Mouse (Mus musculus) midbrain, embryonic 12.5 days (tissue): ENCODE results near the gene Mier2. TPM values are rescaled to one million over a fixed set of nuclear protein-coding genes. Genes with fewer than 3 reads are reported as not detected.

Experiments used
- ATAC-seq: fragments of 200-750 bp; cut with Nextera tagmentation; 2 replicates; pipeline ENCODE4 v1.8.0; 2017; ENCODE audit warnings: low read depth, moderate TSS enrichment, moderate library complexity; ENCODE audit not compliant: low FRiP score
- H3K27ac ChIP-seq: fragments of 300-500 bp; sonication (generic); replicated peaks from 2 replicates; pipeline ENCODE4 v1.5.1; 2016; ENCODE audit warnings: mild to moderate bottlenecking
- H3K27me3 ChIP-seq: fragments of 300-500 bp; sonication (generic); 2 replicates; pipeline ENCODE4 v1.6.1; 2016; ENCODE audit warnings: mild to moderate bottlenecking
- H3K36me3 ChIP-seq: fragments of 300-500 bp; sonication (generic); 2 replicates; pipeline ENCODE4 v1.6.1; 2016
- H3K4me1 ChIP-seq: fragments of 300-500 bp; sonication (generic); 2 replicates; pipeline ENCODE4 v1.6.1; 2016
- H3K4me2 ChIP-seq: fragments of 300-500 bp; sonication (generic); replicated peaks from 2 replicates; pipeline ENCODE4 v1.6.1; 2016; ENCODE audit warnings: mild to moderate bottlenecking, moderate library complexity
- H3K4me3 ChIP-seq: fragments of 300-500 bp; sonication (generic); 2 replicates; pipeline ENCODE4 v1.5.1; 2016; ENCODE audit warnings: mild to moderate bottlenecking
- H3K9ac ChIP-seq: fragments of 300-500 bp; sonication (generic); replicated peaks from 2 replicates; pipeline ENCODE4 v1.6.1; 2016; ENCODE audit warnings: mild to moderate bottlenecking, moderate library complexity
- H3K9me3 ChIP-seq: fragments of 300-500 bp; sonication (generic); 2 replicates; pipeline ENCODE4 v1.6.1; 2016; ENCODE audit warnings: mild to moderate bottlenecking
- WGBS: fragments of 180-500 bp; shearing (Covaris S2); methylation state at CpG from one replicate; pipeline ENCODE4 v1.1.7; 2016; 5-methylcytosine and 5-hydroxymethylcytosine counted together
- polyA plus RNA-seq: library from polyadenylated mRNA; unstranded; fragments of >200 nt; fragmentation: Nextera tagmentation; extraction: Ambion mirVana; gene quantifications from 2 replicates; pipeline ENCODE4 v1.2.1, GENCODE M21; 2016

The Mier2 gene
- 59.8 and 62.5 TPM in 2 replicates for polyA plus RNA-seq

DNA sequence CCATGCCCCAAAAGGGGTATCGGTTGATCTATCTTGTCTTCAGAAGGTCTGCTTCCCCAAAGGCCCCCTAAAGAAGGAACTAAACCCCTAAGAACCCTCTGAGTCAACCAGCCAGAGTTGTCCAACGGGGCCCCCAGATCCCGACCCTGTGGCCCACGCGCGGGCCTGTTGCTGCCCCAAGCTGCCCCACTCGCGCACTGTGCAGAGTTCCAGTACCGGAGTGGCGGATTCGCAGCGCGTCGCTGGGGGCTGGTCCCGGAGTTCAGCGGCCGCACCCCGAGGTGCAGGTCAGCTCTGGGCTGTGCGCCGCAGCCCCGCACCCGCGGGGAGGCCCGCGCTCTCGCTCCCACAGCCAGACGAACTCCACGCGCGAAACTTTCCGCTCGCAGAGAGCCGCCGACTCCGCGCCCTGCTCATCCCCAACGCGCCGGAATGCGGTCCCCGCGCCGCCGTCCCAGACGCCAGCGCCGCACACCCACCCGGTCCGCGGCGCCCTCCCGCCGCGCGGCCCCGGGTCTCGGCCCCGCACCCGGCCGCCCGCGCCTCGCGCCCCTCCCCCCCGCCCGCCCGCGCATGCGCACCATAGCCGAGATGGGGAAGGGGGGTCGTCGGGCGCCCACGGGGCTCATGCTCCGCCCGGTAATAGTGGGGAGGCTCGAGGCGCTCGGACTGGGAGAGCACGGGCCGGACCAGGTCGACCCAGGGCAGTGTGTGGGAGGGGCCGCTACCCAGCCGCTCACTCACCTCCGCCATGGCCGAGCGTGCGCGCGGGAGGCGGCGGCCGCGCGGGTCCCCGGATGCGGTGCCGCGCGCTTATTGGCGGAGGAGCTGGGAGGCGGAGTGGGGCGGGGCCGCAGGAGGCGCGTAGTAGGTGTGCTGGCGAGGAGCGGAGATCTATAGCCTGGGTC, at the start of gene Mier2:
Gene Mier2 (minus strand): TSS at position 870 of the 908 bp plus-strand sequence.
- peaks cover 12% of the 10 kb centered on the region for H3K27me3 ChIP-seq
- peak within 1 kb of the TSS; percentile 92 for H3K9ac ChIP-seq
- ATAC-seq = peak; percentile 91
- H3K27ac ChIP-seq = peak within 1 kb of the TSS; percentile 63
- no peaks in the 10 kb centered on the region for H3K9me3 ChIP-seq
- H3K4me3 ChIP-seq = peak within 1 kb of the TSS; percentile 82
- H3K36me3 ChIP-seq = peaks cover 11% of the 10 kb centered on the region
- WGBS = under 1% methylated on average over 104 of the region's 108 CpGs
- H3K4me1 ChIP-seq = peaks cover 31% of the 10 kb centered on the region
- peak within 1 kb of the TSS; percentile 85 for H3K4me2 ChIP-seq

DNA sequence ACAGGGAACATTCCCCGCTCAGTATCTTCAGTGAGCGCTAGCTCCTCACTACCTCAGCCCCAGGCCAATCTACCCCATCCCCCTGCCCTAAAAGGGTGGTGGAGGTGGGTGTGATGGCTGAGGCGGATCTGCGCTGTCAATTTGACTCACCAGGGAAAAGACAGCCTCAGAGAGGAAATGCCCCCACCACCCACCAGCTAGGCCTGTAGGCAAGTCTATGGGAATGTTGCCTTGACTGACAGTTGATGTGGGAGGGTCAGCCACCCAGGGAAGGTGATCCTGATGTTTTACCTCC, 42.9 kb upstream of the Mier2 start:
- Histone ChIP-seq H3K4me3 (no peak overlapping the region), H3K9ac (no peak overlapping the region), H3K9me3 (no peaks in the 10 kb centered on the region), H3K4me1 (no peaks in the 10 kb centered on the region), H3K27ac (no peak overlapping the region), H3K4me2 (no peak overlapping the region), H3K36me3 (no peaks in the 10 kb centered on the region), H3K27me3 (peaks cover 38% of the 10 kb centered on the region)
- ATAC-seq = no peak
- WGBS = 85% methylated on average over 4 of the region's 4 CpGs

DNA sequence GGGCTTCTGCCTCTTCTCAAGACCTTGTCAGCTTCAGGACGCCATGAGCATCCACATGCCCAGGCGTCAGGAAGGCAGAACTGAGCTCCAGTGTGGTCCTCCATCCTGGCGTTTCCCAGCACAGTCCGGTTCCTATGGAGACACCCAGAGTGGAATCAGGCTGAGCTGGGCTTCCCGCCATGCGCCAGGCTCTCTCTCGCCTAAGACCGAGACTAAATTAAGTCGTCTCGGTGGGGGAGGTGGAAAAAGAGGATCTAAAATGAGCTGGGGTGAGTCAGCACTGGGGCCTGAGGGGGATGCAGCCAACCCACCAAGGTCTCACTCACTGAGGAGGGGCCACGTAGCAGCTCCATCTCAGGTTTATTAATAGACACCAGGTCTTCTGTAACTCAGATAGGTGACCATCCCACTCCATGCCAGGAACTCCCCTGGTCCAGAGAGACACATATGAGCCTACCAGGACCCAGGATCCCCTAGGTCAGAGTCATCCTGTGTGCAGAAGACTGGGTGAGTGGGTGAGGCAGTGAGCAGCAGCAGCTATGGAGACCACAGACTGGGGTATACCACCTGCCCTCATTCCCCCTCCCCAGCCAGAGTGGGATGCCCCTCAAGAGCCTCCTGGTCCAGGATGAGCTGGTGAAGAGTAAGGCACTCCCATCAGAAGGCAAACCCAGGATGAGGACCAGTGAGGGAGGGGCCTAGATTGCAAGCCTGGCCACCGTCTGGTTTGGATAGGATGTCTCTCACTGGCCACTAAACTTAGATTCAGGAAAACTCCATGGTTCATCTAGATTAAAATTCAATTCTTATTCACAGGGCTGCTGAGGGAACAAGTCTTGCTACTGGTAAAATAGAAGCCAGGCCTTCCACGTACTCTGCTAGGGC, 42.3 kb upstream of the Mier2 start:
- no peak overlapping the region for H3K4me2 ChIP-seq
- no peak overlapping the region for H3K9ac ChIP-seq
- H3K36me3 ChIP-seq = no peaks in the 10 kb centered on the region
- no peaks in the 10 kb centered on the region for H3K4me1 ChIP-seq
- no peak overlapping the region for H3K4me3 ChIP-seq
- ATAC-seq = no peak; the same call in 1 of the 2 replicates
- 29% methylated on average over 13 of the region's 13 CpGs for WGBS
- H3K27ac ChIP-seq = no peak overlapping the region
- no peaks in the 10 kb centered on the region for H3K9me3 ChIP-seq
- H3K27me3 ChIP-seq = peaks cover 38% of the 10 kb centered on the region

- Histone ChIP-seq H3K4me2 (no peak overlapping the region), H3K27me3 (peaks cover 38% of the 10 kb centered on the region), H3K9ac (no peak overlapping the region), H3K4me1 (no peaks in the 10 kb centered on the region), H3K9me3 (no peaks in the 10 kb centered on the region), H3K27ac (no peak overlapping the region), H3K36me3 (no peaks in the 10 kb centered on the region), H3K4me3 (no peak overlapping the region)
- 61% methylated on average over 8 of the region's 8 CpGs for WGBS
- ATAC-seq = 0 out of 2 replicates have a peak, but pooled peaks have one; percentile 19
Measured at GRCm38 (mm10) chr10:79595590-79595929, 40.6 kb upstream of the Mier2 start.

DNA sequence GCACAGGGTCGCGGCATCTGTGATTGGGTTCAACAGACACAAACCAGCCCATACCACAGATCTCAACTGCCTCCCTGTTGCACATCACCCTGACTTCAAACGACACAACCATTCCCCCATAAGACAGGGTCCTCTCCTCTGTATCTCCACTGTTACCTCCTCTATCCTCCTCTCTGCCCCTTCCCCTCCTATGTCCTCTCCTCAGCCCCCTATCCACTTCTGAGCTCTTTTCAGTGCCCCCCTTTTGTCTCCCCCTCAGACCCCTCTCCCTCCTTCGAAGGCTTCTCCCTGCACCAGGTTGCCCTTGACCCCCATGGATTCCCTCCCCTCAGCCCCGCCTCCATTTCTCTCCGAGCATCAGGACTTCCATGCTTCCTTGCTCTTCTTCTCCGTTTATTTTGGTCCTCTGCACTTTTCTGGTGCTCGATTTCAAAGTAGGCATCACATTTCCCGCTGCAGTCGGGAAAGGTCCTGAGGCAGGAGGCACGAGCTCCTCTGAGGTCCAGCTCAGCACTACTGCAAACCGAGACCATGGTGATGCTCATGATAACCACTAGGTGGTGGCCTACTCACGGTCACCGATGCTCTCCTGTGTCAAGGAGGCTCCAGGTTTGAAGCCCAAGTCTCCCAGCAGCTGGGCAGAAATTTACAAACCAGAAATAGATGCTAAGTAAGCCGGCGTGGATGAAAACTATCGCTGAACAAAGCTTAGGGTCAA, 40.0 kb upstream of the Mier2 start:
- Histone ChIP-seq H3K36me3 (no peaks in the 10 kb centered on the region), H3K27me3 (peaks cover 38% of the 10 kb centered on the region), H3K9ac (no peak overlapping the region), H3K4me2 (no peak overlapping the region), H3K4me3 (no peak overlapping the region), H3K4me1 (no peaks in the 10 kb centered on the region), H3K9me3 (no peaks in the 10 kb centered on the region), H3K27ac (no peak overlapping the region)
- peak; percentile 82 for ATAC-seq
- 19% methylated on average over 17 of the region's 17 CpGs for WGBS

DNA sequence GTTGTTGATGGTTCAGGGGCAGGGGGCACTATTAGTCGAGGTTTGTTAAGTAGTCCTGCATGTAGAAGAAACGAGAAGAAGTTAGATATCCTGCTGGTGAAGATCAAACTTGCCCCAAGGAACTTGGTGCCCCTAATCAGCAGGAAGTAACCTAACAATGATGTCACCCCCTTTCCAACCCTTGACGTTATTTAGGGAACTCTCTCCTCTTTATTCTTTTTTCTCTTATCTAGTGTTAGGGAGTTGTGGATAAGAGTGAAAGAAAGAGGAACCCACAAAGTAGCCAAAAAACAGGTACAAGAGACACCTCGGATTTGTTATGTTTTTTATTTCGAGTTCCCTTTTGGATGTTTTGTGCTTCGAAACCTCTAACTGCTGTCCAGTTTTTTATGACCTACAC, 39.1 kb upstream of the Mier2 start:
- Histone ChIP-seq H3K9ac (no peak overlapping the region), H3K36me3 (no peaks in the 10 kb centered on the region), H3K4me1 (no peaks in the 10 kb centered on the region), H3K4me3 (no peak overlapping the region), H3K27me3 (peaks cover 38% of the 10 kb centered on the region), H3K4me2 (no peak overlapping the region), H3K27ac (no peak overlapping the region), H3K9me3 (no peaks in the 10 kb centered on the region)
- no peak for ATAC-seq
- 64% methylated on average over 6 of the region's 6 CpGs for WGBS

GRCm38 (mm10) chr10:79590702-79591101, 35.7 kb upstream of the Mier2 start:
- WGBS = 95% methylated on average over 1 of the region's 1 CpGs
- Histone ChIP-seq H3K9me3 (no peaks in the 10 kb centered on the region), H3K27ac (no peak overlapping the region), H3K4me2 (no peak overlapping the region), H3K27me3 (peaks cover 21% of the 10 kb centered on the region), H3K36me3 (no peaks in the 10 kb centered on the region), H3K4me1 (no peaks in the 10 kb centered on the region), H3K9ac (no peak overlapping the region), H3K4me3 (no peak overlapping the region)
- ATAC-seq = no peak

DNA sequence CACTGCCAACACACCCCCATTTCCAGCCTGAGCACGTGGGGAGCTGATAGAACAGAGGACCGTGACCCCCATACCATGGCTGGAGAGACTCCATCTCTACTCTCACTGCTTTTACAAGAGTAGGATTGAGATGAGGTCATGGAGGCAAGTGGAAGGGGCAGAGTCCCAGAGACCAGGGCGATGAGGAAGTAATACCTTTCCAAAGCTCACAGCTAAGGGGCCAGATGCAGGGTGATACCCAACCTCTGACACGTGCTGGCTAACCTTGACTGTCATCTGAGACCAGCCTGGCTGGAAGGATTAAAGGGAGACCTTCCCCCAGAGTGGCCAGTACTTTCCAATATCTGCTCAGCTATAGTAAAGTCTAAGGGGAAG, 32.7 kb upstream of the Mier2 start:
- H3K27ac ChIP-seq = no peak overlapping the region
- no peak overlapping the region for H3K4me2 ChIP-seq
- H3K36me3 ChIP-seq = no peaks in the 10 kb centered on the region
- ATAC-seq = no peak
- whole genome bisulfite sequencing = 75% methylated on average over 4 of the region's 4 CpGs
- no peak overlapping the region for H3K4me3 ChIP-seq
- H3K9ac ChIP-seq = no peak overlapping the region
- no peaks in the 10 kb centered on the region for H3K4me1 ChIP-seq
- no peaks in the 10 kb centered on the region for H3K27me3 ChIP-seq
- no peaks in the 10 kb centered on the region for H3K9me3 ChIP-seq

GRCm38 (mm10) chr10:79587061-79587751, 32.2 kb upstream of the Mier2 start, which contains the start of gene Theg:
Gene Theg, minus strand, starts transcription at chr10:79587331.
- 81% methylated on average over 5 of the region's 5 CpGs for WGBS
- no peak within 1 kb of the TSS for H3K4me3 ChIP-seq
- no peaks in the 10 kb centered on the region for H3K36me3 ChIP-seq
- H3K9me3 ChIP-seq = no peaks in the 10 kb centered on the region
- H3K27ac ChIP-seq = no peak within 1 kb of the TSS
- no peak within 1 kb of the TSS for H3K9ac ChIP-seq
- no peak for ATAC-seq
- H3K27me3 ChIP-seq = no peaks in the 10 kb centered on the region
- H3K4me1 ChIP-seq = no peaks in the 10 kb centered on the region
- H3K4me2 ChIP-seq = no peak within 1 kb of the TSS

DNA sequence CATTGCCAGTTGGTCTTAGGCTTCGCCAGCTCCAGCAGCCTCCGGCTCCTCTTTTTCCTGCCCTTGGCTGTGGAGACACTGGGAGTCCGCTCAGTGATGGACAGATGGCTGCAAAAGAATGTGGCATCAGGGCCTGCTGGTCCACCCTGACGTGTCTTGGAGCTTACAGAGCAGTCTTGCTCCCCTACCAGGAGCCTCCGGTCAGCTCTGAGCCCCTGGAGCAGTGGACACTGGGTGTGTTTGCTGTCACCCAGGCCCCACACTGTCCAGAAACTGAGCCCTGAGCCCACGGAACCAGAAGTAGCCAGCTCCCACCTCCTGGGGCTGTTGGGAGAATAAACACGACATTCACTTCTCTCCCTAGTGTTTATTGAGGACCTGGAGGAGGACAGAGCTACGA, 31.2 kb upstream of the Mier2 start:
- H3K4me2 ChIP-seq = no peak overlapping the region
- H3K27me3 ChIP-seq = no peaks in the 10 kb centered on the region
- H3K9me3 ChIP-seq = no peaks in the 10 kb centered on the region
- H3K4me1 ChIP-seq = no peaks in the 10 kb centered on the region
- no peak for ATAC-seq
- H3K9ac ChIP-seq = no peak overlapping the region
- H3K4me3 ChIP-seq = no peak overlapping the region
- H3K36me3 ChIP-seq = no peaks in the 10 kb centered on the region
- 81% methylated on average over 8 of the region's 8 CpGs for WGBS
- H3K27ac ChIP-seq = no peak overlapping the region

GRCm38 (mm10) chr10:79585723-79586122, 30.7 kb upstream of the Mier2 start:
- no peak overlapping the region for H3K4me3 ChIP-seq
- no peaks in the 10 kb centered on the region for H3K27me3 ChIP-seq
- 93% methylated on average over 5 of the region's 5 CpGs for WGBS
- H3K4me1 ChIP-seq = no peaks in the 10 kb centered on the region
- H3K4me2 ChIP-seq = no peak overlapping the region
- H3K9me3 ChIP-seq = no peaks in the 10 kb centered on the region
- no peak for ATAC-seq
- no peak overlapping the region for H3K9ac ChIP-seq
- H3K36me3 ChIP-seq = no peaks in the 10 kb centered on the region
- no peak overlapping the region for H3K27ac ChIP-seq
